ENCODE assay signal across 8 mouse cellular contexts in the genomic region with DNA sequence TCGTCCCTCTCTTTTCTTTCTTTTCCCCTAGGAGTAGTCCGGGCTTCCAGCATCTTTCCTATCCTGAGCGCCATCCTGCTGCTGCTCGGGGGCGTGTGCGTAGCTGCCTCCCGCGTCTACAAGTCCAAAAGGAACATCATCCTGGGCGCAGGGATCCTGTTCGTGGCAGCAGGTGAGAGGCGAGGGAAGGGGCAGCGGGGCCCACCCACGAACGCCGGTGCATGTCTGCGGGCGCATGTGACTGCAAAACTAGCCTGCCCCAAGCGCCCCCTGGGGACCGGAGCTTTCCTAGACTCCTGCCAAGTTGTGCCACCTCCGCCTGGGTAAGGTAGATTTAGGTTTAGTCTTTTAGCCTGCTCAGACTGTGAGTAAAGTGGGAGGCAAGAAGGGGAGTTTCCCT. TPM values are rescaled to one million over a fixed set of nuclear protein-coding genes. Genes with fewer than 3 reads are reported as not detected.
DNase-seq lines count a peak whose midpoint lies in the region; ATAC-seq lines count a peak whose summit lies in the region.

No protein-coding gene starts in this region.

- H3K27ac ChIP-seq in embryonic facial prominence, embryonic 14.5 days (replicated peaks; ENCODE audit: low read depth, low read length): no peak overlapping the region
- H3K27ac ChIP-seq in neural tube, embryonic 11.5 days (ENCODE audit: low read depth, low read length): no peak overlapping the region

- peak overlapping the region; percentile 79 for H3K4me2 ChIP-seq in embryonic facial prominence, embryonic 14.5 days (ENCODE audit: low read depth, low read length)
- peak overlapping the region; percentile 59 for H3K4me2 ChIP-seq in neural tube, embryonic 11.5 days (ENCODE audit: low read depth)

- H3K9ac ChIP-seq in embryonic facial prominence, embryonic 14.5 days (ENCODE audit: low read depth, low read length): peak overlapping the region; percentile 37; the same call in 1 of the 2 replicates
- H3K9ac ChIP-seq in neural tube, embryonic 11.5 days (ENCODE audit: low read length): no peak overlapping the region

- H3K27me3 ChIP-seq in embryonic facial prominence, embryonic 14.5 days (replicated peaks; ENCODE audit: control insufficient read depth, insufficient read depth, low read length): peaks cover 55% of the 10 kb centered on the region
- peaks cover 50% of the 10 kb centered on the region for H3K27me3 ChIP-seq in neural tube, embryonic 11.5 days (ENCODE audit: control insufficient read depth, insufficient read depth, low read length)

- H3K9me3 ChIP-seq in embryonic facial prominence, embryonic 14.5 days (ENCODE audit: control insufficient read depth, low read length): no peaks in the 10 kb centered on the region
- H3K9me3 ChIP-seq in neural tube, embryonic 11.5 days (ENCODE audit: control insufficient read depth, low read length): no peaks in the 10 kb centered on the region

- no peak for ATAC-seq in CD4-positive, CD25-positive, alpha-beta regulatory T cell, adult 4 months
- no peak for ATAC-seq in embryonic facial prominence, embryonic 14.5 days (ENCODE audit: low read depth)
- no peak for ATAC-seq in neural tube, embryonic 11.5 days (ENCODE audit: insufficient read depth, low FRiP score, low TSS enrichment)

- peaks cover 10% of the 10 kb centered on the region; the same call in 1 of the 2 replicates for H3K4me1 ChIP-seq in embryonic facial prominence, embryonic 14.5 days (ENCODE audit: control insufficient read depth, insufficient read depth, low read length)
- peaks cover 2% of the 10 kb centered on the region; the same call in 1 of the 2 replicates for H3K4me1 ChIP-seq in neural tube, embryonic 11.5 days (ENCODE audit: control insufficient read depth, insufficient read depth, low read length)

- peak overlapping the region; percentile 41 for H3K4me3 ChIP-seq in embryonic facial prominence, embryonic 14.5 days (ENCODE audit: low read depth, low read length)
- H3K4me3 ChIP-seq in neural tube, embryonic 11.5 days (ENCODE audit: low read depth, low read length): peak overlapping the region; percentile 35

- H3K36me3 ChIP-seq in embryonic facial prominence, embryonic 14.5 days (ENCODE audit: control insufficient read depth, insufficient read depth, low read length): no peaks in the 10 kb centered on the region
- no peaks in the 10 kb centered on the region for H3K36me3 ChIP-seq in neural tube, embryonic 11.5 days (ENCODE audit: control insufficient read depth, insufficient read depth, low read length)

- WGBS in embryonic facial prominence, embryonic 14.5 days: 2% methylated on average over 20 of the region's 20 CpGs
- under 1% methylated on average over 20 of the region's 20 CpGs for WGBS in neural tube, embryonic 11.5 days

- DNase-seq in CD4-positive, CD25-positive, alpha-beta regulatory T cell, adult 2 months (ENCODE audit: low read depth, low spot score): peak; percentile 10
- DNase-seq in right cerebral cortex, postnatal 14 days: peak; percentile 53
- DNase-seq in right cerebral cortex, postnatal 25 days: no peak
- DNase-seq in embryonic facial prominence, embryonic 14.5 days (ENCODE audit: low spot score): peak; percentile 37
- peak; percentile 38 for DNase-seq in kidney, postnatal 10 days
- peak; percentile 67 for DNase-seq in neural tube, embryonic 11.5 days (ENCODE audit: low spot score)
- DNase-seq in urinary bladder, postnatal 25 days (ENCODE audit: low spot score): no peak

RNA-seq across cellular contexts. Expression of a gene that starts 12.0 kb away (rescaled TPM):
- not detected for polyA plus RNA-seq in CD4-positive, CD25-positive, alpha-beta regulatory T cell, adult 4 months (2017; shearing (Covaris generic))
- polyA plus RNA-seq in embryonic facial prominence, embryonic 14.5 days (2014; fragmentation: Nextera tagmentation; extraction: Ambion mirVana): 13.0 and 14.5 TPM in 2 replicates
- 1.4 and 1.6 TPM in 2 replicates for polyA plus RNA-seq in neural tube, embryonic 11.5 days (2014; fragmentation: Nextera tagmentation; extraction: Ambion mirVana)

RNA-seq across cellular contexts. Expression of a gene that starts 21.6 kb away (rescaled TPM):
- not detected for polyA plus RNA-seq in CD4-positive, CD25-positive, alpha-beta regulatory T cell, adult 4 months (2017; shearing (Covaris generic))
- 1.3 and 3.3 TPM in 2 replicates for polyA plus RNA-seq in embryonic facial prominence, embryonic 14.5 days (2014; fragmentation: Nextera tagmentation; extraction: Ambion mirVana)
- 4.9 and 5.1 TPM in 2 replicates for polyA plus RNA-seq in neural tube, embryonic 11.5 days (2014; fragmentation: Nextera tagmentation; extraction: Ambion mirVana)

Comparison
In these comparisons a context has a peak if more than half of its experiments do, and no peak if none do; other contexts are left out.
1. DNase-seq: peak in CD4-positive, CD25-positive, alpha-beta regulatory T cell, adult 2 months (single experiment), right cerebral cortex, postnatal 14 days (single experiment), embryonic facial prominence, embryonic 14.5 days (single experiment), kidney, postnatal 10 days (single experiment) and neural tube, embryonic 11.5 days (single experiment); none in right cerebral cortex, postnatal 25 days (single experiment) and urinary bladder, postnatal 25 days (single experiment).